Mouse (Mus musculus) layer of hippocampus, postnatal 36 days (tissue): ENCODE data around the gene Ptprc. TPM values are rescaled to one million over a fixed set of nuclear protein-coding genes. Genes with fewer than 3 reads are reported as not detected.

Source experiments
- DNase-seq, 2 experiments: peaks; one replicate each; pipeline ENCODE4 v3.0.0; 2022
- total RNA-seq, 2 experiments: library from RNA; stranded (reverse); gene quantifications; 2 replicates each; pipeline ENCODE4 v1.2.3; 2021

The Ptprc gene
- total RNA-seq, 2 experiments from 2014 or later: 1.8 to 3.8 TPM

DNA sequence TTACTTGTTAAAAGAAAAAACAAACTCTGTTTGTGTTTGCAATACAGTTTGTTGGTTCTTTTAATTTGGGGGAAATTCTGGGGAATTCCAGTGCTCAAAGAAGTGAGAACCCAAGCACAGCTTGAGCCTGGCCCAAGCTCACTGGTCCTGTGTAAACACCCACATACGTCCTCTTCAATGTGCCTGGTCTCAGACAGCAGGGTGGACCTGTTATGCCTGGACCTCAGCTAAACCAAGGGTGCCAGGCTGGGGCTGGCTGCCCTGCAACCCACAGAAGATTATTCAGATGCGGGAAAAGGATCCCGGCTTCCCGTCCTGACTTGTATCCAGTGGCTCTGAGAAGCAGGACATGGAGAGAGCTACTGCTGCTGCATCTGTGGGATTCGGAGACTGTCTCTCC, 138.0 kb downstream of the Ptprc start:
- DNase-seq: no peak

DNA sequence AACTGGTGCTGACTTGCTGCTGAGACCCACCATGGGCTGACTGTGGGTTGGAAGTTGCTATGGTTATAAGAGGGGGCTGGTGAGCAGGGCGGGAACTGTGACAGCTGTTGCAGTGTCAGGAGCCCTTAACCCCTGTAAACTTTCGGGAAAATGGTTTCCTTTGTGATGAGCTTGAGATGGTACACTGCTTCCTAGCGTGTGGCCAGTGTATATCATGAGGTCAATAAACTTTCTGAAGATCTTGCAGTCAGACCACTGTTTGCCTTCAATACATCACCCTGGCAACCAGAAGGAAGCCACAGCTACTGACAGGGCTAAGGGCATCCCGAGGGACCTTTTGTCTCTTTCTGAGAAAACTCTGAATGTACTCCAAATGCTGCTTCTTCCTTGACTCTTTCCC, 145.9 kb downstream of the Ptprc start:
- DNase-seq: no peak

DNA sequence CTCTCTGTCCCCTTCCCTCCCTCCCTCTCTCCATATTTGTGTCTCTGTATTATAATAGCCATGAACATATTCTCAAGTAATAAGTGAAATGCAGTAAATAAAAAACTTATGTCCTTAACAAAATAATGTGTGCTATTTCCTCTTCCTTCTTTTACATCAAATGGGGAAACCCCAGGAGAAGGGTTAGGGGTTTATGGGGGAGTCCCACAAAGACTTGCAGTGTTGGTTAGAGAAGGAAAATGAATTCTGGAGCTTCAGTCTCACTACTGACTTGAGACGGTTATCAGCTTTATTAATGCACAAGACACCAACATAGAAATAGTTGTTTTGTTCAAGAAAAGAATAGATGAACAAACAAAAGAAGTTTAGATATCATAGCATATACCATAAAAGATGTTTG, 150.2 kb downstream of the Ptprc start:
- DNase-seq: no peak

DNA sequence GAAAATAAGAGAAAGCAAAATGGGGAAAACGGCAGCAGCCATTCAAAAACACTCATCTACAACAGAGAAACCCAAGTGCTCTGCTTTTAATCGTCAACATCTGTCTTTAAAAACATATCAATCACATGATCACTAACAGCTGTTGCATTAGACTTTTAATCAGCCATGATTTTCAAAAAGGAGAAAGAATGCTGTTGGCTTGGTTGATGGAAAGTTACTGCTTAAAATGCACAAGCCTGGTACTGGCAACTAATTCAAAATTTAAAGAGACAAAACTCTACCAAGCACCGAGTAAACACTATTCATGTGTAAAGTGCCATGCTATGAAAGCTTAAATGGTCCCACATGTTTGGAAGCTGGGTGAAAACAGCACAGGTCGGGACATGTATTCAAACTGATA, 151.9 kb downstream of the Ptprc start:
- DNase-seq: no peak

GRCm38 (mm10) chr1:138022918-138023295, 152.6 kb downstream of the Ptprc start:
- DNase-seq: no peak

DNA sequence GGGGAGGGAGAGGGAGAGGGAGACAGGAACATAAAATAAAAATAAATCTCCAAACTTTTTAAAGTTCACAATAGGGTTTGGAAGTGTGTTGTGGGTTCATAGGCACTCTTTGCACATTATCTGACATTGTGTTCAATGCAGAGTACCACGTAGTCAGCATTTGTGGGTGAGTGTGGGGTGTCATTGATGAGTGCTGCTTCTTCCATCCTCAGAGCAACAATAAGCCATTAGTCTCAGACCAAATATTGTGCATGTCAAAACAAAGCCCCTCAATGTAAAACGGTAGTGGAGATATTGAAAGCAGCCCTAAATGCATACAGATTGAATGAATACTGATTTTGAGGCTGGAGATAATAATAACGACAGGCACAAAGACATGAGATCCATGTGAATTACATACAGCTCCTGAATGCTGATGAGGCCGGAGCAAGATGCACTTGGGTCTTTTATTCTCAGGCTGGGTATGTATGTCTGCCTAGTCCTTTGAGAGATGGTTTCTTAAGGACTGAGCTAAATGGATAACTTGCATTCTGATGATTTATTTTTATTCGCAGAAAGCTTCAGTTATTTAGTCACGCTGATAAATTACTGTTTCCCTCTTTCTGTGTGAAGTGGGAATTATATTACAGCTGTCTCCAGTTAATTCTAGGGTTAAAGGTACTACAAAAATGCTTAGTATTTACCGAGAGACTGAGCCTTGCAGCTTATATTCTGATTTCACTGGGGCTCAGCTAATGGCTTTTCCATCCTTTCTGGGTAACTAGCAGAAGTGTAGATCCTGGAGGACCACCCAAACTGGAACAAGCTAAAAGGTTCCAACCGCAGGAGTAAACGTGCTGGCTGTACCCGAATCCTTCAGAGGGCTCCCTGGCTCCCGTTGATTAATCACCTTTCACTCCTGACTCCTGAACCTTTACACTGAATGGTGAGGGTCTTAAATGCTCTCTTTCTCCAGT, 153.3 kb downstream of the Ptprc start:
- no peak for DNase-seq

Other genes starting within 250 kb of the Ptprc start
- not detected for gene Atp6v1g3, start 98.0 kb upstream of the Ptprc start, total RNA-seq